Mouse (Mus musculus): ENCODE results near the gene Fcgr3. TPM values are rescaled to one million over a fixed set of nuclear protein-coding genes. Genes with fewer than 3 reads are reported as not detected.
"Not testable (repeated sequence)": the region's sequence is repeated elsewhere in the genome, so short reads cannot be mapped to it uniquely, and the experiment has no call there.

The Fcgr3 gene
- polyA plus RNA-seq, 1 experiment from 2014 or later, result 37.4 TPM

DNA sequence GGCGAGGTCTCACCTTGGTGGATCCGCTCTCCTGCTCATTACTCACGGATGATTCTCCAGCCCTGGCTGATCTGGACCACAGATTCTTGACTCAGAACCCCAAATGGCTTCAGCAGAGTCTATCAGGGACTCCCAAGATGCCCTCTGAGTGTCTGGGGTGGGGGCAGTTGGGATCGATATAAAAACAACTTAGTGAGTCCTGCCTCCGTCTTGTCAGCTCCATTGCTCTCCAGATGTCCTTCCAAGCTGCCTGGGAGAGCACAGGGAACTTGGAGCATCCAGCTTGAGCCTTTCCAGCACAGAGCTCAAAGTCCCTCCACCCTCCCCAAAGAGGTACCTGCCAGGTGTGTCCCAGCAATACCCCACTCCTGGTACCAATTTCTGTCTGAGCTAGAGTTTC is 11.4 kb upstream of the Fcgr3 start:
- not testable (repeated sequence) for H3K36me3 ChIP-seq (ENCODE audit: insufficient read depth, low read length); H3K27me3 ChIP-seq (replicated peaks; ENCODE audit: insufficient read depth, low read length); H3K9me3 ChIP-seq (ENCODE audit: low read length); ATAC-seq; H3K4me1 ChIP-seq (ENCODE audit: insufficient read depth, low read depth, low read length); H3K4me2 ChIP-seq (replicated peaks; ENCODE audit: low read depth, low read length); DNase-seq (ENCODE audit: low spot score); H3K27ac ChIP-seq (ENCODE audit: low read length); H3K9ac ChIP-seq (replicated peaks; ENCODE audit: low read depth); H3K4me3 ChIP-seq (ENCODE audit: low read depth, low read length)
- 70% methylated on average over 3 of the region's 5 CpGs for WGBS

DNA sequence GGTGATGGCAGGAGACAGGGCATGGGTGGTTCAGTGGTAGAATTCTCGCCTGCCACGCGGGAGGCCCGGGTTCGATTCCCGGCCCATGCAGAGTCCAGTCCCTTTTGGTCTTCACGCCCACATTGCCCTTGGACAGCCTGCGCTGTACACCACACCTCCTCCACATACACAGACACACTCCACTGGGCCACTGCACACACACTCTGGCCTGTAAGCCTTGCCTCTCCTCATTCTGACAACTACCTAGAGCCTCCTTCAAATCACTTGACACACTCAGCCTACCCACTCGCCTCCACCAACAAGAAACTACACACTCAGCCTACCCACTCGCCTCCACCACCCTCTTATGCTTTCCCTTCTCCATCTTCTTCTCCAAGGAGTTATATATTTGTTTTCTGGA is 9.5 kb upstream of the Fcgr3 start:
- H3K4me3 ChIP-seq (ENCODE audit: low read depth, low read length); H3K4me1 ChIP-seq (ENCODE audit: insufficient read depth, low read depth, low read length); H3K36me3 ChIP-seq (ENCODE audit: insufficient read depth, low read length); H3K9ac ChIP-seq (replicated peaks; ENCODE audit: low read depth); H3K9me3 ChIP-seq (ENCODE audit: low read length); H3K27ac ChIP-seq (ENCODE audit: low read length); H3K4me2 ChIP-seq (replicated peaks; ENCODE audit: low read depth, low read length): not testable (repeated sequence)
- H3K27me3 ChIP-seq (replicated peaks; ENCODE audit: insufficient read depth, low read length), result peaks cover 13% of the 10 kb centered on the region
- peak; percentile 30 for ATAC-seq
- DNase-seq (ENCODE audit: low spot score), result peak; percentile 57
- whole genome bisulfite sequencing, result 5% methylated on average over 4 of the region's 10 CpGs

GRCm38 (mm10) chr1:171072217-171072616 is 7.5 kb upstream of the Fcgr3 start:
- H3K9ac ChIP-seq (replicated peaks; ENCODE audit: low read depth); H3K36me3 ChIP-seq (ENCODE audit: insufficient read depth, low read length); H3K4me2 ChIP-seq (replicated peaks; ENCODE audit: low read depth, low read length); DNase-seq (ENCODE audit: low spot score); H3K9me3 ChIP-seq (ENCODE audit: low read length); H3K4me3 ChIP-seq (ENCODE audit: low read depth, low read length); H3K4me1 ChIP-seq (ENCODE audit: insufficient read depth, low read depth, low read length); H3K27ac ChIP-seq (ENCODE audit: low read length): not testable (repeated sequence)
- no CpG with 5 or more reads among the region's 45 CpGs for WGBS
- H3K27me3 ChIP-seq (replicated peaks; ENCODE audit: insufficient read depth, low read length), result peaks cover 17% of the 10 kb centered on the region
- ATAC-seq, result peak; percentile 59

DNA sequence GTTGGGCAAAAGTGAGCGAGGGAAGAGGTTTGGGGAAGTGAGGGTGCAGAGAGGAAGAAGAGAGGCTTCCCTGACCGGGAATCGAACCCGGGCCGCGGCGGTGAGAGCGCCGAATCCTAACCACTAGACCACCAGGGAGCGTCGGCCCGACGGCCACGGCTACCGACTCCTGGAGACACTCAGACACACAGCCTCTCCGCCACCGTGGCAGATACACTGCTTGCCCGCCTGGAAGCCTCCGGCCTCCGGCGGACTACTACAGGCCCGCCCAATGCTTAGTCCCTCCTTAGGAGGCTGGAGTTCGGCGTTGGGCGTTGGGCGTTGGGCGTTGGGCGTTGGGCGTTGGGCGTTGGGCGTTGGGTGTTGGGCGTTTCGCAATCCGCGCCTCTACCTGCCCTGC is 7.0 kb upstream of the Fcgr3 start:
- H3K27ac ChIP-seq (ENCODE audit: low read length); H3K4me2 ChIP-seq (replicated peaks; ENCODE audit: low read depth, low read length); DNase-seq (ENCODE audit: low spot score); H3K4me3 ChIP-seq (ENCODE audit: low read depth, low read length); H3K9me3 ChIP-seq (ENCODE audit: low read length); H3K4me1 ChIP-seq (ENCODE audit: insufficient read depth, low read depth, low read length); H3K9ac ChIP-seq (replicated peaks; ENCODE audit: low read depth); H3K36me3 ChIP-seq (ENCODE audit: insufficient read depth, low read length): not testable (repeated sequence)
- H3K27me3 ChIP-seq (replicated peaks; ENCODE audit: insufficient read depth, low read length), result peaks cover 17% of the 10 kb centered on the region
- no CpG with 5 or more reads among the region's 35 CpGs for WGBS
- ATAC-seq, result peak; percentile 58

GRCm38 (mm10) chr1:171070879-171071278 is 6.1 kb upstream of the Fcgr3 start:
- H3K4me3 ChIP-seq (ENCODE audit: low read depth, low read length); H3K36me3 ChIP-seq (ENCODE audit: insufficient read depth, low read length); DNase-seq (ENCODE audit: low spot score); H3K4me1 ChIP-seq (ENCODE audit: insufficient read depth, low read depth, low read length); H3K27ac ChIP-seq (ENCODE audit: low read length); H3K9me3 ChIP-seq (ENCODE audit: low read length); H3K4me2 ChIP-seq (replicated peaks; ENCODE audit: low read depth, low read length); ATAC-seq; H3K9ac ChIP-seq (replicated peaks; ENCODE audit: low read depth): not testable (repeated sequence)
- 19% methylated on average over 11 of the region's 16 CpGs for WGBS
- peaks cover 18% of the 10 kb centered on the region for H3K27me3 ChIP-seq (replicated peaks; ENCODE audit: insufficient read depth, low read length)

DNA sequence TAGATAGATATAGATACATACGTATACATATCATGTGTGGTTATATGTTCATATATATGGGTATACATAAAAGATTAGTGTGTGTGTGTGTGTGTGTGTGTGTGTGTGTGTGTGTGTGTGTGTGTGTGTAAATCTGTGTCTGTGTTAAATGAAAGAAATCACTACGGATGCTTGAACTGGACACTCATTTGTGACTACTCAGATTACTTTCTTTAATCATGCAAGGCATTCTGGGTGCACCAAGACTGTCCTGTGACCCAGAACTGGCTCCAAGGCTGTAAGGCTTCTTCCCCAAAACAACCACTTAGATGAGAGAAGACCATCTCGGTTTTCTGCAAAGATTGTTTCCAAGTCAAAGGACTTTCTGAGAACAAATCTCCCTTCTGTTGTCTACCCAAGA is 4.8 kb upstream of the Fcgr3 start:
- H3K4me2 ChIP-seq (replicated peaks; ENCODE audit: low read depth, low read length); DNase-seq (ENCODE audit: low spot score); H3K36me3 ChIP-seq (ENCODE audit: insufficient read depth, low read length); ATAC-seq; H3K4me1 ChIP-seq (ENCODE audit: insufficient read depth, low read depth, low read length); H3K9me3 ChIP-seq (ENCODE audit: low read length); H3K4me3 ChIP-seq (ENCODE audit: low read depth, low read length); H3K27ac ChIP-seq (ENCODE audit: low read length); H3K9ac ChIP-seq (replicated peaks; ENCODE audit: low read depth): not testable (repeated sequence)
- peaks cover 21% of the 10 kb centered on the region for H3K27me3 ChIP-seq (replicated peaks; ENCODE audit: insufficient read depth, low read length)
- 57% methylated on average over 3 of the region's 3 CpGs for WGBS

DNA sequence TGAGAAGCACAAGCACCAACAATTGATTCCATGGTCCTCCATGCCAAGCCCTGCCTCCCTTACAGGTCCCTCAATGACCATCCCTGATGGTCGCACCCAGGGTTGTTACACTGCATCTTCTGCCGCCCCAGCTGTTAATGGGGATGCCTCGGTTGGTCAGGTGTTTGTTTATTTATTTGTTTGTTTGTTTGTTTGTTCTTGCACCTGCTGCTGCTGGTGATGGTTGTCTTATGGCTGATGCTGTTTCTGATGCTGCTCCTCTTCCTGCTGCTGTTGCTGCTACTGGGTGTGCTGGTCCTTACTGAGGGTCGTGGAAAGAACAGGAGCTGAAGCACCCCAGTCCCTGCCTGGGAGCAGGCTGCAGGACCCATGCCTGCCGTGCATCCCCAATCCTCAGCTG is 3.2 kb upstream of the Fcgr3 start:
- H3K4me3 ChIP-seq (ENCODE audit: low read depth, low read length); H3K27ac ChIP-seq (ENCODE audit: low read length); H3K9me3 ChIP-seq (ENCODE audit: low read length); H3K4me2 ChIP-seq (replicated peaks; ENCODE audit: low read depth, low read length); H3K9ac ChIP-seq (replicated peaks; ENCODE audit: low read depth); ATAC-seq; H3K36me3 ChIP-seq (ENCODE audit: insufficient read depth, low read length); DNase-seq (ENCODE audit: low spot score); H3K4me1 ChIP-seq (ENCODE audit: insufficient read depth, low read depth, low read length): not testable (repeated sequence)
- peaks cover 17% of the 10 kb centered on the region for H3K27me3 ChIP-seq (replicated peaks; ENCODE audit: insufficient read depth, low read length)
- WGBS, result 46% methylated on average over 5 of the region's 5 CpGs

- not testable (repeated sequence) for H3K4me2 ChIP-seq (replicated peaks; ENCODE audit: low read depth, low read length); DNase-seq (ENCODE audit: low spot score); H3K9ac ChIP-seq (replicated peaks; ENCODE audit: low read depth); H3K27ac ChIP-seq (ENCODE audit: low read length); H3K4me3 ChIP-seq (ENCODE audit: low read depth, low read length); ATAC-seq; H3K4me1 ChIP-seq (ENCODE audit: insufficient read depth, low read depth, low read length); H3K9me3 ChIP-seq (ENCODE audit: low read length); H3K36me3 ChIP-seq (ENCODE audit: insufficient read depth, low read length)
- H3K27me3 ChIP-seq (replicated peaks; ENCODE audit: insufficient read depth, low read length), result peaks cover 17% of the 10 kb centered on the region
- WGBS, result 19% methylated on average over 2 of the region's 10 CpGs
Observed at GRCm38 (mm10) chr1:171066583-171066982, 1.8 kb upstream of the Fcgr3 start.

DNA sequence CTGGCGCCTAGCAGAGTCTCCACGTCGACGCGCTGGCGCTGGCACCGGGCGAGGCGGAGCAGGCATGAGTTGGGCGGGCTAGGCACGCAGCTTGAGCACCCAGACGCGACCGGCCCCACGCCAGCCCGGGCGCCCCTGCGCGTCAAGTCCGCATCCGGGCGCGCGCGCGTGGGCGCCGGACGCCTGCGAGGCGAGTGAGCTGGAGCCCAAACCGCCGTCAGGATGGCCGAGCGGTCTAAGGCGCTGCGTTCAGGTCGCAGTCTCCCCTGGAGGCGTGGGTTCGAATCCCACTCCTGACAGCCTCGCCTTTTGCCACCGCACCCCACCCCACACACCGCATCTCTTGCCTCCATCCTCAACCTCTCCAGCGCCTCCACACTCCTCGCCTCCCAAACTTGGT is 1.0 kb upstream of the Fcgr3 start:
- H3K9me3 ChIP-seq (ENCODE audit: low read length); H3K9ac ChIP-seq (replicated peaks; ENCODE audit: low read depth); H3K36me3 ChIP-seq (ENCODE audit: insufficient read depth, low read length); DNase-seq (ENCODE audit: low spot score); H3K4me3 ChIP-seq (ENCODE audit: low read depth, low read length); H3K4me1 ChIP-seq (ENCODE audit: insufficient read depth, low read depth, low read length); H3K4me2 ChIP-seq (replicated peaks; ENCODE audit: low read depth, low read length); H3K27ac ChIP-seq (ENCODE audit: low read length): not testable (repeated sequence)
- peak; percentile 4 for ATAC-seq
- H3K27me3 ChIP-seq (replicated peaks; ENCODE audit: insufficient read depth, low read length), result peaks cover 17% of the 10 kb centered on the region
- 6% methylated on average over 24 of the region's 45 CpGs for WGBS

DNA sequence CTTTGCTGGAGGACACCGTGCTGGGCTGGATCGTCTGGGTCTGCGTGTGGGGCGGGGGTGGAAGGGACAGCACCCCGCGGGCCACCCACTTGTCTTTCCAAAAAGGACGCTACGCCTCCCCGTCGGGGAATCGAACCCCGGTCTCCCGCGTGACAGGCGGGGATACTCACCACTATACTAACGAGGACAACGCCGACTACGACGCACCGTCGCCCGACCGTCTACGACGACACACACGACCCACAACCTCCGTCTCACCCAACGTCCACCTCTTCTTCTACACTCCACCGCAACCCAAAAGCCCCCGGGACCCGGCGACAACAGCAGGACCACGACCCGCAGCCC is 480 bp upstream of the Fcgr3 start:
- ATAC-seq, result peak; percentile 16
- H3K36me3 ChIP-seq (ENCODE audit: insufficient read depth, low read length); DNase-seq (ENCODE audit: low spot score); H3K27ac ChIP-seq (ENCODE audit: low read length); H3K4me1 ChIP-seq (ENCODE audit: insufficient read depth, low read depth, low read length); H3K9me3 ChIP-seq (ENCODE audit: low read length); H3K9ac ChIP-seq (replicated peaks; ENCODE audit: low read depth): not testable (repeated sequence)
- Histone ChIP-seq H3K4me2 (replicated peaks; ENCODE audit: low read depth, low read length) (0 out of 2 replicates have a peak overlapping the region, but pooled peaks have one; percentile 40), H3K27me3 (replicated peaks; ENCODE audit: insufficient read depth, low read length) (peaks cover 17% of the 10 kb centered on the region), H3K4me3 (ENCODE audit: low read depth, low read length) (peak overlapping the region; percentile 12; the same call in 1 of the 2 replicates)
- 2% methylated on average over 14 of the region's 35 CpGs for WGBS
